Mouse (Mus musculus): ENCODE measurements around the gene Krtap16-1. TPM values are rescaled to one million over a fixed set of nuclear protein-coding genes. Genes with fewer than 3 reads are reported as not detected.

Gene Krtap16-1
- not detected for polyA plus RNA-seq (2017; shearing (Covaris generic))

DNA sequence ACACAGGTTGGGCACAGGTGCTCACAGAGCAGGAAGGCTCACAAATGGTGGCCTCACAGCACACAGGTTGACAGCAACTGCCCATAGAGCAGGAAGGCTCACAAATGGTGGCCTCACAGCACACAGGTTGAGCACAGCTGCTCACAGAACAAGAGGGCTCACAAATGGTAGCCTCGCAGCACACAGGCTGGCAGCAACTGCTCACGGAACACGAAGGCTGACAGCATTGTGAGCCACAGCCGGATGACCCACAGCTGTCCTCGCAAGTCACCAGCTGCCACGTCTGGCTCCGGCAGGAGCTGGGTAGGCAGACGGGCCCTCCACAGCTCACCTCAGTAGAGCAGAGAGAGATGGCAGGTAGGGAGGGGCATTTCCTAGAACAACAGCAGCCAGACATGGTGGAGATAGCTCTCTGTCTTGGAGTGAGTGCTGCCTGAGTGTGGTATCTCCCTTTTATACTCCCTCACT, at the start of gene Krtap16-1:
TSS of gene Krtap16-1 (minus strand) at position 418 of the 468 bp plus-strand sequence.

DNA sequence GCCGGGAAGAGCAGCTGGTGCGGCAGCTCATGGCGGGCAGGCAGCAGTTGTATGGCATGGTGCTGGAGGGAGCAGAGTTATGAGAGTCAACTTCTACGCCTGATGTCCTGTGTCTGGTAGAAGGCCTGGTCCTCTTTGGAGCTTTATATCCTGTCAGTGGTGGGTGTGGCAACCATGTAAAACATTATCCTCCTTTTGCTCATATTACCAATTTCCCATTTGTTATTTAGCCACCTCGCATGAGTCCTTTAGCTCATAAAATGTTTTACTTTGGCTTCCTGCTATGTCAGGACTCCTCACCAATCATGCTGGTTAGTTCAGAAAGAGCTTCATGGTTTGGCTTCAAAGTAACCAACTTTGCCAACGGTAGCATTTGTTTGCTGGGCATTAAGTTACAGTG, 43.4 kb upstream of the Krtap16-1 start, which contains the start of gene Krt33b:
TSS of gene Krt33b (minus strand) at position 101 of the 400 bp plus-strand sequence.

GRCm38 (mm10) chr11:100016112-100016511, 29.7 kb upstream of the Krtap16-1 start, which contains the start of gene Krt33a:
TSS of gene Krt33a (minus strand) at chr11:100016212.

DNA sequence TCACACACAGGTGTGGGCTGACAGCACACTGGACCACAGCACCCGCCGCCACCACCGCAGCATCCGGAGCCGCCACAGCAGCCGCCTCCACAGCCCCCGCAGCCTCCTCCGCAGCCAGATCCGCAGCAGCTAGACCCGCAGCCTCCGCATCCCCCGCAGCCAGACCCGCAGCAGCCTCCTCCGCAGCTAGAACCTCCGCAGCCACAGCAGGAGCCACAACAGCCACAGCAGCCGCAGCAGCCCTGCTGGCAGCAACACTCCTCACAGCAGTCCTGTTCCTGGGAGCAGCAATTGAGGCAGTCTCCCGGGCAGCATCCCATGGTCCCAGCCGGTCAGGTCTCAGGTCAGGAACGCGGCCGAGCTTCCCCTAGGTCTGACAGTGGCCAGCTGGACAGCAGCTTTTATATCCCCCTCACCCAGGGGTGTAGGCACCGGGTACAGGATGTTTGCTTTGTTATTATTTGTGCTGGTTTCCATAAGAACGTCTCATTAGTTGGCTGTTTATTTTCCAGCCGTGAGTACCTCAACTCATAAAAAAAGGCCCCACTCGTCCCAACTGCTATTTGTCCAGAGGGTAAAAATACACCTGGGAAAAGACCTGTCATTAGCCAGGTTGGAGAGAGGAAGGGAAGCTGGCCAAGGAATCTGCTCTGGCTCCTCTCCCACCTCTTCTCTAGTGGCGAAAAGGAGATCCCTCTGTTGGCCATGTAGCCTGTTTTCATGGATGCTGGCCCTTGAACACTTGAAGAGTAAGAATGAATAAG, 7.4 kb upstream of the Krtap16-1 start, which contains the start of gene Krtap17-1:
TSS of gene Krtap17-1 (minus strand) at position 375 of the 764 bp plus-strand sequence.

GRCm38 (mm10) chr11:99978953-99979352, 7.4 kb downstream of the Krtap16-1 start, which contains the start of gene Krtap29-1:
TSS of gene Krtap29-1 (minus strand) at chr11:99979053.

GRCm38 (mm10) chr11:99948175-99948574, 38.2 kb downstream of the Krtap16-1 start, which contains the start of gene Krtap9-5:
TSS of gene Krtap9-5 (plus strand) at chr11:99948475.

GRCm38 (mm10) chr11:99935991-99936390, 50.4 kb downstream of the Krtap16-1 start, which contains the start of gene Krtap31-2:
TSS of gene Krtap31-2 (plus strand) at chr11:99936291.

Other genes starting within 250 kb of the Krtap16-1 start
- not detected for gene Gm11595, start 213.7 kb downstream of the Krtap16-1 start, polyA plus RNA-seq (2017; shearing (Covaris generic))
- not detected for gene Krtap4-8, start 205.9 kb downstream of the Krtap16-1 start, polyA plus RNA-seq (2017; shearing (Covaris generic))
- gene Krtap4-9, start 201.4 kb downstream of the Krtap16-1 start, polyA plus RNA-seq (2017; shearing (Covaris generic)): not detected
- gene Gm11596, start 193.1 kb downstream of the Krtap16-1 start, polyA plus RNA-seq (2017; shearing (Covaris generic)): not detected
- not detected for gene Gm11569, start 187.7 kb downstream of the Krtap16-1 start, polyA plus RNA-seq (2017; shearing (Covaris generic))
- gene Gm11554, start 182.2 kb downstream of the Krtap16-1 start, polyA plus RNA-seq (2017; shearing (Covaris generic)): not detected
- not detected for gene Krtap4-13, start 176.7 kb downstream of the Krtap16-1 start, polyA plus RNA-seq (2017; shearing (Covaris generic))
- not detected for gene Gm11564, start 170.9 kb downstream of the Krtap16-1 start, polyA plus RNA-seq (2017; shearing (Covaris generic))
- not detected for gene 2300003K06Rik, start 148.5 kb downstream of the Krtap16-1 start, polyA plus RNA-seq (2017; shearing (Covaris generic))
- gene Krtap4-16, start 135.0 kb downstream of the Krtap16-1 start, polyA plus RNA-seq (2017; shearing (Covaris generic)): not detected
- gene Gm11568, start 128.7 kb downstream of the Krtap16-1 start, polyA plus RNA-seq (2017; shearing (Covaris generic)): not detected
- gene Gm11559, start 122.1 kb downstream of the Krtap16-1 start, polyA plus RNA-seq (2017; shearing (Covaris generic)): not detected
- gene Krtap9-1, start 113.2 kb downstream of the Krtap16-1 start, polyA plus RNA-seq (2017; shearing (Covaris generic)): not detected
- not detected for gene Gm11567, start 107.4 kb downstream of the Krtap16-1 start, polyA plus RNA-seq (2017; shearing (Covaris generic))
- gene Krtap31-1, start 78.7 kb downstream of the Krtap16-1 start, polyA plus RNA-seq (2017; shearing (Covaris generic)): not detected
- not detected for gene Gm11565, start 71.8 kb downstream of the Krtap16-1 start, polyA plus RNA-seq (2017; shearing (Covaris generic))
- not detected for gene Krtap31-2, start 50.3 kb downstream of the Krtap16-1 start, polyA plus RNA-seq (2017; shearing (Covaris generic))
- gene Krtap9-5, start 38.1 kb downstream of the Krtap16-1 start, polyA plus RNA-seq (2017; shearing (Covaris generic)): not detected
- gene Krtap29-1, start 7.5 kb downstream of the Krtap16-1 start, polyA plus RNA-seq (2017; shearing (Covaris generic)): not detected
- gene Krtap17-1, start 7.4 kb upstream of the Krtap16-1 start, polyA plus RNA-seq (2017; shearing (Covaris generic)): not detected
- not detected for gene Krt33a, start 29.6 kb upstream of the Krtap16-1 start, polyA plus RNA-seq (2017; shearing (Covaris generic))
- gene Krt33b, start 43.3 kb upstream of the Krtap16-1 start, polyA plus RNA-seq (2017; shearing (Covaris generic)): not detected
- gene Krt34, start 55.0 kb upstream of the Krtap16-1 start, polyA plus RNA-seq (2017; shearing (Covaris generic)): not detected
- not detected for gene Krt31, start 64.0 kb upstream of the Krtap16-1 start, polyA plus RNA-seq (2017; shearing (Covaris generic))
- gene Krt32, start 101.6 kb upstream of the Krtap16-1 start, polyA plus RNA-seq (2017; shearing (Covaris generic)): not detected
- not detected for gene Krt35, start 109.6 kb upstream of the Krtap16-1 start, polyA plus RNA-seq (2017; shearing (Covaris generic))
- gene Krt36, start 119.0 kb upstream of the Krtap16-1 start, polyA plus RNA-seq (2017; shearing (Covaris generic)): not detected
- gene Krt13, start 135.0 kb upstream of the Krtap16-1 start, polyA plus RNA-seq (2017; shearing (Covaris generic)): not detected
- not detected for gene Krt15, start 149.3 kb upstream of the Krtap16-1 start, polyA plus RNA-seq (2017; shearing (Covaris generic))
- not detected for gene Krt19, start 162.1 kb upstream of the Krtap16-1 start, polyA plus RNA-seq (2017; shearing (Covaris generic))
- not detected for gene Krt9, start 206.6 kb upstream of the Krtap16-1 start, polyA plus RNA-seq (2017; shearing (Covaris generic))
- gene Krt14, start 221.0 kb upstream of the Krtap16-1 start, polyA plus RNA-seq (2017; shearing (Covaris generic)): not detected